Mouse (Mus musculus): ENCODE measurements around the gene Thbs1. TPM values are rescaled to one million over a fixed set of nuclear protein-coding genes. Genes with fewer than 3 reads are reported as not detected.

Gene Thbs1
- 0.29 and 0.39 TPM in 2 replicates for polyA plus RNA-seq (2021; fragmentation: Nextera tagmentation)
- long read RNA-seq, experiment 1: 0 reads
- long read RNA-seq, experiment 2, partial matches to known transcripts: 0 of 1 reads
- long read RNA-seq, experiment 2, other reads (novel, unspliced or antisense): 1 of 1 reads

DNA sequence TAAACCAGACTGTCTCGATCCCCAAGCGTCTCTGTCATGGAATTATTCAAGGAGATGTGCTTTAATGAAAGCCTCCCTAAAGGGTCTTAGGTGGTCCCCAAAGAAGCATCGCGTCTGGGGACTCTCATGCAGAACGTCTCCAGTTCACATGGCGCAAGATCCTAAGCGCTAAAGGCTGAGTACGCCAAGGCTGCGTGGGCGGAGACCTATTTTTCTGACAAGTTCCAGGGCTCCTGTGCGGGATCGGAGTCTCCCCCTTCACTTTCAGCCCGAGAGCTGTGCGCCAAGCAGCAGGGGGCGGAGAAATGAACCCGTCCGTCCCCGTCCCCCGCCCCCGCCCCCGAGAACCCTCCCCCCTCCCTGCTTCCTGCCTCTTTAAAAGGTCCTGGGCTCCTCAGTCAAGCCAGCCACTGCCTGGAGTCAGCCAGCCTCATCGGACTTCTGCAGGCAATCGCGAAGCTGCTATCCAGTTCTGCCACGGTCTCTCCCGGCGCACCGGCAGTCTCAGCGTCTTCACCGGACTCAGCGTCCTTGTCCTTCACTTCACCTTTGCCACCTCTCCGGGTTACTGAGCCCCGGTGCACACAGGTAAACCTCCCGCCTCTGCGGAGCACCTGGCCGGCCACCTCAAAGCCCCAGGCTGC lies at the start of gene Thbs1:
Gene Thbs1, plus strand, starts transcription at position 389 of the 644 bp plus-strand sequence.

Other genes starting within 250 kb of the Thbs1 start
- gene Fsip1, start 145.1 kb downstream of the Thbs1 start, polyA plus RNA-seq (2021; fragmentation: Nextera tagmentation): 0.26 and 0.47 TPM in 2 replicates